Mouse (Mus musculus): ENCODE data around the gene Scarb1. TPM values are rescaled to one million over a fixed set of nuclear protein-coding genes. Genes with fewer than 3 reads are reported as not detected.

The Scarb1 gene
- total and polyA plus RNA-seq, 2 experiments from 2014 or later = 58.2 to 79.8 TPM

GRCm38 (mm10) chr5:125323939-125324480 lies 16.9 kb downstream of the Scarb1 start:
- H3K27me3 ChIP-seq (ENCODE audit: control insufficient read depth, insufficient read depth, low read length) = no peaks in the 10 kb centered on the region
- H3K4me1 ChIP-seq (ENCODE audit: control insufficient read depth, insufficient read depth) = peaks cover 26% of the 10 kb centered on the region
- no peak overlapping the region for H3K27ac ChIP-seq (ENCODE audit: low read depth)
- no peaks in the 10 kb centered on the region for H3K36me3 ChIP-seq (replicated peaks; ENCODE audit: control insufficient read depth, insufficient read depth, low read length)
- no peaks in the 10 kb centered on the region for H3K9me3 ChIP-seq (replicated peaks; ENCODE audit: control insufficient read depth, low read length)
- TF ChIP-seq CTCF (IDR thresholded peaks at IDR 0.05; ENCODE audit: low read depth) (no peak), EP300 (IDR thresholded peaks at IDR 0.05; ENCODE audit: low read depth) (no peak)
- 85% methylated on average over 7 of the region's 7 CpGs for WGBS
- no peak overlapping the region for H3K9ac ChIP-seq (replicated peaks; ENCODE audit: low read depth, low read length)
- H3K4me3 ChIP-seq (ENCODE audit: low read depth, low read length) = no peak overlapping the region
- H3K4me2 ChIP-seq (ENCODE audit: low read depth, low read length) = no peak overlapping the region
- DNase-seq (ENCODE audit: low spot score) (no peak), ATAC-seq (ENCODE audit: insufficient read depth, low read depth) (no peak)

GRCm38 (mm10) chr5:125323128-125323527 lies 17.8 kb downstream of the Scarb1 start:
- no peaks in the 10 kb centered on the region for H3K36me3 ChIP-seq (replicated peaks; ENCODE audit: control insufficient read depth, insufficient read depth, low read length)
- H3K27ac ChIP-seq (ENCODE audit: low read depth) = no peak overlapping the region
- no peaks in the 10 kb centered on the region for H3K27me3 ChIP-seq (ENCODE audit: control insufficient read depth, insufficient read depth, low read length)
- TF ChIP-seq CTCF (IDR thresholded peaks at IDR 0.05; ENCODE audit: low read depth) (no peak), EP300 (IDR thresholded peaks at IDR 0.05; ENCODE audit: low read depth) (no peak)
- 80% methylated on average over 6 of the region's 6 CpGs for WGBS
- no peak overlapping the region for H3K4me2 ChIP-seq (ENCODE audit: low read depth, low read length)
- ATAC-seq (ENCODE audit: insufficient read depth, low read depth) = no peak
- no peak overlapping the region for H3K4me3 ChIP-seq (ENCODE audit: low read depth, low read length)
- DNase-seq (ENCODE audit: low spot score) = no peak
- H3K9me3 ChIP-seq (replicated peaks; ENCODE audit: control insufficient read depth, low read length) = no peaks in the 10 kb centered on the region
- no peak overlapping the region for H3K9ac ChIP-seq (replicated peaks; ENCODE audit: low read depth, low read length)
- H3K4me1 ChIP-seq (ENCODE audit: control insufficient read depth, insufficient read depth) = peaks cover 26% of the 10 kb centered on the region

GRCm38 (mm10) chr5:125321836-125322235 lies 19.1 kb downstream of the Scarb1 start:
- Histone ChIP-seq H3K9ac (replicated peaks; ENCODE audit: low read depth, low read length) (no peak overlapping the region), H3K4me1 (ENCODE audit: control insufficient read depth, insufficient read depth) (peaks cover 32% of the 10 kb centered on the region), H3K4me2 (ENCODE audit: low read depth, low read length) (no peak overlapping the region), H3K9me3 (replicated peaks; ENCODE audit: control insufficient read depth, low read length) (no peaks in the 10 kb centered on the region), H3K27me3 (ENCODE audit: control insufficient read depth, insufficient read depth, low read length) (no peaks in the 10 kb centered on the region), H3K4me3 (ENCODE audit: low read depth, low read length) (no peak overlapping the region), H3K36me3 (replicated peaks; ENCODE audit: control insufficient read depth, insufficient read depth, low read length) (no peaks in the 10 kb centered on the region), H3K27ac (ENCODE audit: low read depth) (no peak overlapping the region)
- DNase-seq (ENCODE audit: low spot score) (no peak), ATAC-seq (ENCODE audit: insufficient read depth, low read depth) (no peak)
- WGBS = 51% methylated on average over 3 of the region's 3 CpGs
- TF ChIP-seq CTCF (IDR thresholded peaks at IDR 0.05; ENCODE audit: low read depth) (no peak), EP300 (IDR thresholded peaks at IDR 0.05; ENCODE audit: low read depth) (no peak)

- ATAC-seq (ENCODE audit: insufficient read depth, low read depth) (peak; percentile 59; the same call in 1 of the 2 replicates), DNase-seq (ENCODE audit: low spot score) (peak; percentile 14)
- peak; percentile 52; the same call in 1 of the 2 replicates for TF ChIP-seq EP300 (IDR thresholded peaks at IDR 0.05; ENCODE audit: low read depth)
- no peak for TF ChIP-seq CTCF (IDR thresholded peaks at IDR 0.05; ENCODE audit: low read depth)
- 40% methylated on average over 16 of the region's 16 CpGs for WGBS
- Histone ChIP-seq H3K4me2 (ENCODE audit: low read depth, low read length) (no peak overlapping the region), H3K4me1 (ENCODE audit: control insufficient read depth, insufficient read depth) (peaks cover 16% of the 10 kb centered on the region), H3K9ac (replicated peaks; ENCODE audit: low read depth, low read length) (no peak overlapping the region), H3K9me3 (replicated peaks; ENCODE audit: control insufficient read depth, low read length) (no peaks in the 10 kb centered on the region), H3K27me3 (ENCODE audit: control insufficient read depth, insufficient read depth, low read length) (no peaks in the 10 kb centered on the region), H3K4me3 (ENCODE audit: low read depth, low read length) (no peak overlapping the region), H3K36me3 (replicated peaks; ENCODE audit: control insufficient read depth, insufficient read depth, low read length) (no peaks in the 10 kb centered on the region), H3K27ac (ENCODE audit: low read depth) (0 out of 2 replicates have a peak overlapping the region, but pooled peaks have one; percentile 16)
These were observed 21.7 kb downstream of the Scarb1 start for GRCm38 (mm10) chr5:125319057-125319800.

GRCm38 (mm10) chr5:125317953-125318352 lies 22.9 kb downstream of the Scarb1 start:
- peaks cover 12% of the 10 kb centered on the region; the same call in 1 of the 2 replicates for H3K4me1 ChIP-seq (ENCODE audit: control insufficient read depth, insufficient read depth)
- WGBS = 83% methylated on average over 8 of the region's 8 CpGs
- DNase-seq (ENCODE audit: low spot score) = no peak

More at GRCm38 (mm10) chr5:125317953-125318352, 22.9 kb downstream of the Scarb1 start:
- ATAC-seq (ENCODE audit: insufficient read depth, low read depth) = no peak
- Histone ChIP-seq H3K27ac (ENCODE audit: low read depth) (no peak overlapping the region), H3K36me3 (replicated peaks; ENCODE audit: control insufficient read depth, insufficient read depth, low read length) (no peaks in the 10 kb centered on the region), H3K27me3 (ENCODE audit: control insufficient read depth, insufficient read depth, low read length) (no peaks in the 10 kb centered on the region), H3K4me2 (ENCODE audit: low read depth, low read length) (no peak overlapping the region), H3K9ac (replicated peaks; ENCODE audit: low read depth, low read length) (no peak overlapping the region), H3K4me3 (ENCODE audit: low read depth, low read length) (no peak overlapping the region), H3K9me3 (replicated peaks; ENCODE audit: control insufficient read depth, low read length) (no peaks in the 10 kb centered on the region)
- no peak for TF ChIP-seq CTCF (IDR thresholded peaks at IDR 0.05; ENCODE audit: low read depth)

Data from heart, postnatal 0 days (tissue).